Mouse (Mus musculus) cerebellum, adult 2 months (tissue): ENCODE results near the gene Slc36a2. TPM values are rescaled to one million over a fixed set of nuclear protein-coding genes. Genes with fewer than 3 reads are reported as not detected.

Experiments
- DNase-seq, 2 experiments: peaks; one replicate each; pipeline ENCODE4 v3.0.0; 2021
- H3K27ac ChIP-seq: fragments of 200-500 bp; 2 replicates; pipeline ENCODE4 v1.5.1; 2012; ENCODE audit warnings: low read length, control low read depth, inconsistent platforms; ENCODE audit not compliant: insufficient read depth
- H3K27me3 ChIP-seq: fragments of 200-500 bp; 2 replicates; pipeline ENCODE4 v1.6.1; 2012; ENCODE audit warnings: inconsistent platforms, mild to moderate bottlenecking, low read length, moderate library complexity; ENCODE audit not compliant: control insufficient read depth, insufficient read depth
- H3K4me1 ChIP-seq: fragments of 200-500 bp; 2 replicates; pipeline ENCODE4 v1.6.1; 2011; ENCODE audit warnings: low read length; ENCODE audit not compliant: control insufficient read depth, insufficient read depth
- H3K4me3 ChIP-seq: fragments of 200-500 bp; replicated peaks from 2 replicates; pipeline ENCODE3; 2011; ENCODE audit warnings: mild to moderate bottlenecking, low read depth, low read length, control low read depth; ENCODE audit not compliant: insufficient read depth
- CTCF ChIP-seq: fragments of 200-500 bp; IDR thresholded peaks from 2 replicates; pipeline ENCODE4 v1.5.1; 2011; ENCODE audit warnings: low read depth, mild to moderate bottlenecking, control low read depth, low read length, moderate library complexity, borderline replicate concordance; ENCODE audit not compliant: insufficient read depth
- POLR2A ChIP-seq: fragments of 200-500 bp; IDR thresholded peaks from 2 replicates; pipeline ENCODE4 v1.6.1; 2011; ENCODE audit warnings: low read length, control low read depth, borderline replicate concordance; ENCODE audit not compliant: insufficient read depth
- WGBS: fragments of 180-500 bp; shearing (Covaris S2); methylation state at CpG from one replicate; pipeline ENCODE4 v1.1.7; 2018; 5-methylcytosine and 5-hydroxymethylcytosine counted together
- polyA plus RNA-seq: library from polyadenylated mRNA; depleted of rRNA; stranded (reverse); fragments of >200 nt; gene quantifications from 2 replicates; pipeline ENCODE4 v1.2.3, GENCODE M21; 2012

Slc36a2 gene
- polyA plus RNA-seq, 1 experiment, result 0.82 TPM

GRCm38 (mm10) chr11:55179856-55180255 is 5.0 kb downstream of the Slc36a2 start:
- no peak for DNase-seq
- TF ChIP-seq CTCF, result no peak
- TF ChIP-seq POLR2A, result no peak
- no peaks in the 10 kb centered on the region for H3K27me3 ChIP-seq
- peaks cover 6% of the 10 kb centered on the region for H3K4me1 ChIP-seq
- WGBS, result 93% methylated on average over 3 of the region's 3 CpGs
- H3K4me3 ChIP-seq, result no peak overlapping the region
- no peak overlapping the region for H3K27ac ChIP-seq

- WGBS, result 90% methylated on average over 4 of the region's 4 CpGs
- no peak overlapping the region for H3K27ac ChIP-seq
- TF ChIP-seq POLR2A (no peak), CTCF (no peak)
- H3K4me3 ChIP-seq, result no peak overlapping the region
- DNase-seq, result no peak
- no peaks in the 10 kb centered on the region; the same call in 1 of the 2 replicates for H3K4me1 ChIP-seq
- no peaks in the 10 kb centered on the region for H3K27me3 ChIP-seq
Observed at GRCm38 (mm10) chr11:55178830-55179229, 6.0 kb downstream of the Slc36a2 start.

DNA sequence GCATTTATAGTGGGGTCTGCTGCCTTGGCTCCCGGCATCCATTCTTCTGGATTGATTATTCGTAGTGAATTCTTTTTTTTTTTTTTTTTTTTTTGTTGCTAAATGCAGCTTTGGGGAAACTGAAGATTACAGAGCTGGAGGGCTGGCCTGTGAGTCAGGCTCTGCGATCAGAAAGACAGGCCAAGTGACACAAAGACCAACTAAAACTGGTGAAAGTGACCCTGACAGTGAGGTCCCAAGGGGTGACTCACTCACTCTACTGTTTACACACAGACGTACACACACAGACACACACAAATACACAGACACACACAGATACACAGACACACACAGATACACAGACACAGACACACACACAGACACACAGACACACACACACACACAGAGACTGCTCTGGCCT is 14.4 kb downstream of the Slc36a2 start:
- H3K4me1 ChIP-seq, result no peaks in the 10 kb centered on the region
- 84% methylated on average over 4 of the region's 4 CpGs for WGBS
- no peaks in the 10 kb centered on the region; the same call in 1 of the 2 replicates for H3K27me3 ChIP-seq
- H3K27ac ChIP-seq, result no peak overlapping the region
- no peak for DNase-seq
- H3K4me3 ChIP-seq, result no peak overlapping the region
- no peak for TF ChIP-seq POLR2A
- no peak for TF ChIP-seq CTCF

DNA sequence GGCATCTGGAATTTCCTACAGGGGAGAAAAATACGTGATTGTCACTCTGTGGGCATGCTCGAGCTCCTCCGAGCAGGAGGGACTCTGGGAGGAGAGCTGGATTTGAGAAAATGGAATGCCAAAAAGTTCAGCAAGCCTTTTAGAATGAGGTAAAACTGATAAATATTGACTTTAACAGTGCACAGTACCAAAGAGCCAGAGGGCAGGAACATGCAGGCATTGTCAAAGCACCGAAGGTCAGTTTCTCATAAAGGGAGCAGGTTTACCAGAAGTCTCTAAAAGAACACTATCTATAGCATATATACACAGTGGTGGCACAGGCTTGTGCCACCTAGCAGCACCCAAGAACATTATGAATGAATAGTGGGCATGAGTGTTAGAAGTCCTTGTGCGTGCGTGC is 16.0 kb downstream of the Slc36a2 start:
- Histone ChIP-seq H3K4me1 (no peaks in the 10 kb centered on the region), H3K27me3 (no peaks in the 10 kb centered on the region; the same call in 1 of the 2 replicates), H3K27ac (no peak overlapping the region), H3K4me3 (no peak overlapping the region)
- WGBS, result 91% methylated on average over 6 of the region's 6 CpGs
- TF ChIP-seq CTCF, result no peak
- no peak for TF ChIP-seq POLR2A
- no peak for DNase-seq

GRCm38 (mm10) chr11:55168504-55168903 is 16.4 kb downstream of the Slc36a2 start:
- Histone ChIP-seq H3K4me1 (no peaks in the 10 kb centered on the region), H3K27ac (no peak overlapping the region), H3K4me3 (no peak overlapping the region), H3K27me3 (no peaks in the 10 kb centered on the region; the same call in 1 of the 2 replicates)
- TF ChIP-seq POLR2A (no peak), CTCF (no peak)
- 89% methylated on average over 4 of the region's 4 CpGs for WGBS
- DNase-seq, result no peak

- DNase-seq, result no peak
- 93% methylated on average over 7 of the region's 7 CpGs for WGBS
- H3K4me1 ChIP-seq, result no peaks in the 10 kb centered on the region
Observed at GRCm38 (mm10) chr11:55165748-55166147, 19.1 kb downstream of the Slc36a2 start.

GRCm38 (mm10) chr11:55164723-55165122 is 20.2 kb downstream of the Slc36a2 start:
- Histone ChIP-seq H3K27me3 (no peaks in the 10 kb centered on the region), H3K4me3 (no peak overlapping the region), H3K4me1 (no peaks in the 10 kb centered on the region), H3K27ac (no peak overlapping the region)
- TF ChIP-seq CTCF (peak; percentile 71), POLR2A (no peak)
- DNase-seq, result peak; percentile 34 to 45
- WGBS, result 48% methylated on average over 3 of the region's 3 CpGs

More at GRCm38 (mm10) chr11:55165748-55166147, 19.1 kb downstream of the Slc36a2 start:
- no peak overlapping the region for H3K4me3 ChIP-seq
- H3K27ac ChIP-seq, result no peak overlapping the region
- TF ChIP-seq CTCF, result no peak
- TF ChIP-seq POLR2A, result no peak
- no peaks in the 10 kb centered on the region for H3K27me3 ChIP-seq

GRCm38 (mm10) chr11:55162670-55163069 is 22.2 kb downstream of the Slc36a2 start:
- DNase-seq, result peak; percentile 43 to 57
- Histone ChIP-seq H3K27ac (no peak overlapping the region), H3K4me3 (no peak overlapping the region), H3K27me3 (no peaks in the 10 kb centered on the region), H3K4me1 (no peaks in the 10 kb centered on the region)
- TF ChIP-seq POLR2A (no peak), CTCF (peak; percentile 82)
- WGBS, result 56% methylated on average over 9 of the region's 9 CpGs
